Mouse (Mus musculus): ENCODE results near the gene B4galnt3.

- TF ChIP-seq CTCF (IDR thresholded peaks at IDR 0.05; ENCODE audit: low read depth) (no peak), EP300 (IDR thresholded peaks at IDR 0.05; ENCODE audit: low read depth) (no peak)
Measured at GRCm38 (mm10) chr6:120288541-120288940, 5.8 kb downstream of the B4galnt3 start.

Measured in liver, postnatal 0 days (tissue).